Mouse (Mus musculus) ES-Bruce4 (cell line): ENCODE data around the gene Slc39a10. TPM values are rescaled to one million over a fixed set of nuclear protein-coding genes. Genes with fewer than 3 reads are reported as not detected.

Experiments used
- H3K27ac ChIP-seq: 2 replicates; pipeline ENCODE4 v1.5.1; 2012; ENCODE audit warnings: low read length, inconsistent platforms; ENCODE audit not compliant: insufficient read depth
- H3K27me3 ChIP-seq: 2 replicates; pipeline ENCODE4 v1.6.1; 2012; ENCODE audit warnings: mild to moderate bottlenecking, low read length, inconsistent platforms; ENCODE audit not compliant: control insufficient read depth, poor library complexity, insufficient read depth, severe bottlenecking
- H3K36me3 ChIP-seq: 2 replicates; pipeline ENCODE4 v1.6.1; 2012; ENCODE audit warnings: inconsistent platforms, mild to moderate bottlenecking, low read length, moderate library complexity; ENCODE audit not compliant: control insufficient read depth, poor library complexity, insufficient read depth, severe bottlenecking
- H3K4me1 ChIP-seq: one replicate; pipeline ENCODE4 v1.8.1; 2011; ENCODE audit warnings: low read length; ENCODE audit not compliant: control insufficient read depth, insufficient read depth
- H3K4me3 ChIP-seq: 2 replicates; pipeline ENCODE4 v1.5.1; 2011; ENCODE audit warnings: low read depth, mild to moderate bottlenecking, low read length
- H3K9ac ChIP-seq: 2 replicates; pipeline ENCODE4 v1.6.1; 2012; ENCODE audit warnings: low read depth, mild to moderate bottlenecking, inconsistent platforms; ENCODE audit not compliant: poor library complexity, severe bottlenecking
- H3K9me3 ChIP-seq: replicated peaks from 2 replicates; pipeline ENCODE4 v1.6.1; 2012; ENCODE audit warnings: mild to moderate bottlenecking, low read length, inconsistent platforms; ENCODE audit not compliant: control insufficient read depth, poor library complexity, insufficient read depth, severe bottlenecking
- CTCF ChIP-seq: IDR thresholded peaks from one replicate; pipeline ENCODE4 v1.8.1; 2011; ENCODE audit warnings: low read depth, low read length
- EP300 ChIP-seq: IDR thresholded peaks from 2 replicates; pipeline ENCODE4 v1.6.1; 2011; ENCODE audit warnings: low read depth, low read length; ENCODE audit not compliant: insufficient read depth
- POLR2A ChIP-seq: IDR thresholded peaks from one replicate; pipeline ENCODE4 v1.8.1; 2011; ENCODE audit warnings: low read length; ENCODE audit not compliant: insufficient read depth
- polyA plus RNA-seq: library from polyadenylated mRNA; stranded (reverse); fragments of >200 nt; gene quantifications from 2 replicates; pipeline ENCODE4 v1.2.4, GENCODE M21; 2011; ENCODE audit warnings: low read depth; ENCODE audit not compliant: missing spikeins, insufficient read depth, insufficient read length

Gene Slc39a10
- polyA plus RNA-seq, 1 experiment = 65.6 TPM

GRCm38 (mm10) chr1:46905706-46906105 lies 13.1 kb upstream of the Slc39a10 start:
- no peak overlapping the region for H3K27ac ChIP-seq
- TF ChIP-seq EP300 (no peak), POLR2A (no peak), CTCF (no peak)
- H3K9me3 ChIP-seq = no peaks in the 10 kb centered on the region
- no peak overlapping the region for H3K4me3 ChIP-seq
- H3K4me1 ChIP-seq = no peaks in the 10 kb centered on the region
- no peaks in the 10 kb centered on the region for H3K36me3 ChIP-seq
- H3K9ac ChIP-seq = no peak overlapping the region
- H3K27me3 ChIP-seq = no peaks in the 10 kb centered on the region

DNA sequence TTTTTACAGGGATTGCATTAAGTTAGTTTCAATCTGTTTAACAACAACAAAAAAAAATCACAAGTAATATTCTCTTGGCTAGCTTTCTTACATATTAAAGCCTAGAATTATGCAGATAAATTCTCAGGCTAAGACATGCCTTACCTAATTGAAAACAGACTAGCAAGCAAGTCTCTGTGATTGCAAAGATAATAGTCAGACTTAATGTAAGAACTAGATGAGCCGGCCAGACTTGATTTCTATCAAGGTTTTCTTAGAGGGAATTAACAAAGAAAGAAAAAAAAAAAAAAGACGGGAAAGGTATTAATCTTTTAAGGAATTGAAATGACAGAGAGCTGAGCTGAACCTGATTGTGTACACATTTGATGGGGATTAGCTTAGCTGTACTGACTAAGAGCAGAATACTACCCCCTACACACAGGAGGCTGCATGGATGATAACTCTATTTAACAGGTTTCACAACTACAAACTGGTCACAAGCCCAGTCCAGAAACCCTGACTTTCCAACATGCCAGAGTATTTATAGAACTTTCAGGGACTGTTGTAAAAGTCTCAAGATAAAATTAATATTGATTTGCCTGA lies 9.5 kb upstream of the Slc39a10 start:
- Histone ChIP-seq H3K9me3 (no peaks in the 10 kb centered on the region), H3K27me3 (no peaks in the 10 kb centered on the region), H3K27ac (no peak overlapping the region), H3K4me1 (no peaks in the 10 kb centered on the region), H3K9ac (no peak overlapping the region), H3K4me3 (no peak overlapping the region), H3K36me3 (no peaks in the 10 kb centered on the region)
- TF ChIP-seq EP300 (no peak), POLR2A (no peak), CTCF (no peak)

- Histone ChIP-seq H3K4me1 (no peaks in the 10 kb centered on the region), H3K9ac (peak overlapping the region; percentile 45), H3K27me3 (no peaks in the 10 kb centered on the region), H3K36me3 (no peaks in the 10 kb centered on the region), H3K4me3 (peak overlapping the region; percentile 46), H3K27ac (peak overlapping the region; percentile 95), H3K9me3 (no peaks in the 10 kb centered on the region)
- TF ChIP-seq POLR2A = no peak
- TF ChIP-seq CTCF = no peak
- TF ChIP-seq EP300 = peak; percentile 36; the same call in 1 of the 2 replicates
These were observed 1.7 kb upstream of the Slc39a10 start for GRCm38 (mm10) chr1:46894281-46894842.

- Histone ChIP-seq H3K4me3 (no peak overlapping the region), H3K9ac (no peak overlapping the region), H3K27me3 (no peaks in the 10 kb centered on the region), H3K36me3 (no peaks in the 10 kb centered on the region), H3K4me1 (no peaks in the 10 kb centered on the region), H3K9me3 (no peaks in the 10 kb centered on the region), H3K27ac (no peak overlapping the region)
- TF ChIP-seq CTCF = no peak
- no peak for TF ChIP-seq POLR2A
- no peak for TF ChIP-seq EP300
These were observed 3.9 kb downstream of the Slc39a10 start for GRCm38 (mm10) chr1:46888726-46889125.

GRCm38 (mm10) chr1:46888324-46888723 lies 4.3 kb downstream of the Slc39a10 start:
- Histone ChIP-seq H3K27me3 (no peaks in the 10 kb centered on the region), H3K4me3 (no peak overlapping the region), H3K9ac (no peak overlapping the region), H3K27ac (no peak overlapping the region), H3K9me3 (no peaks in the 10 kb centered on the region), H3K4me1 (no peaks in the 10 kb centered on the region), H3K36me3 (no peaks in the 10 kb centered on the region)
- TF ChIP-seq POLR2A = no peak
- TF ChIP-seq EP300 = no peak
- TF ChIP-seq CTCF = no peak

- H3K4me3 ChIP-seq = no peak overlapping the region
- H3K4me1 ChIP-seq = no peaks in the 10 kb centered on the region
- no peaks in the 10 kb centered on the region for H3K36me3 ChIP-seq
- H3K27me3 ChIP-seq = no peaks in the 10 kb centered on the region
- no peak overlapping the region for H3K9ac ChIP-seq
- H3K9me3 ChIP-seq = no peaks in the 10 kb centered on the region
- TF ChIP-seq EP300 (no peak), POLR2A (no peak), CTCF (no peak)
- H3K27ac ChIP-seq = no peak overlapping the region
These were observed 4.7 kb downstream of the Slc39a10 start for GRCm38 (mm10) chr1:46887908-46888307.
